Mouse (Mus musculus) mesoderm, embryonic 11.5 days (tissue): ENCODE results near the gene Glis1.
"Not testable (repeated sequence)": the region's sequence is repeated elsewhere in the genome, so short reads cannot be mapped to it uniquely, and the experiment has no call there.

ENCODE experiments used
- DNase-seq: peaks from one replicate; pipeline ENCODE4 v3.0.0-alpha.2; 2012; ENCODE audit warnings: low read depth, low spot score

Glis1 gene

DNA sequence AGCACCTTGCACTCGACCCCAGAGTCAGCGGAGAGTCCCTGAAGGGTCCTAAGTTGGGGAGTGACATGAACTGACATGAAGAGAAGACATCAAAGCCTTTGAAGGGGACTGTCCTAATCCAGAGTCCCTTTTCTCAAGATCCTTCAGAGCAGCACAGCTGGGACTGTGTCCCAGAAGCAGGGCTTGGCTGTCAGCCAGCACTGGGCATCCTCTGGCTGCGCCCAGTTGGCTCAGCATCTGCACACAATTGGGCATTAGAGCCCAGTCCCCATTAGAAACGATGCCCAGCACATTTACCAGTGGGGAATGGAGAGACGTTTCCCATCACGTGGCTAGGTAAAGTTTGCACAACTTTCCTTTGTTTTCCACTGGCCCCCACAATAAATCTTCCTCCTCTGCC, 142.4 kb downstream of the Glis1 start:
- no peak for DNase-seq

GRCm38 (mm10) chr4:107577146-107577839, 142.9 kb downstream of the Glis1 start:
- no peak for DNase-seq

DNA sequence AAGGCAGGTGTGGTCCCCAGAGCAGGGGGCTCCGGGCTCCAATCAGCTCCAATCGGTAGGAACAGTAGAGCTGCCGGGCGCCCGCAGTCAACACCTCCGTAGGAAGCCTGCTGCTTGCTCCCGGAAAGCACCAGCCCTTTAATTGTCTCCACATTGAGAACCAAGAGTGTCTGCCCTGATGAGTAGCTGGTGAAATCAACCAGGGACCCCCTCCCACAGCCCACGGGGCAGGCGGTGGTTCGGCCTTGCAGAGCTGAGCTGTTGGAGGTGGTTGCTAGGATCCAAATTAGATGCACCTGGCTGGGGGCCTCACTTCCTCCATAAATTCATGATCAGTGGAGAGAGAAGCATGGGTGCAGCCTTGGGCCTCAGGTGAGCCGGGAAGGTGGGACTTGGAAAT, 146.5 kb downstream of the Glis1 start:
- DNase-seq = no peak

GRCm38 (mm10) chr4:107586391-107586790, 152.0 kb downstream of the Glis1 start:
- DNase-seq = no peak

DNA sequence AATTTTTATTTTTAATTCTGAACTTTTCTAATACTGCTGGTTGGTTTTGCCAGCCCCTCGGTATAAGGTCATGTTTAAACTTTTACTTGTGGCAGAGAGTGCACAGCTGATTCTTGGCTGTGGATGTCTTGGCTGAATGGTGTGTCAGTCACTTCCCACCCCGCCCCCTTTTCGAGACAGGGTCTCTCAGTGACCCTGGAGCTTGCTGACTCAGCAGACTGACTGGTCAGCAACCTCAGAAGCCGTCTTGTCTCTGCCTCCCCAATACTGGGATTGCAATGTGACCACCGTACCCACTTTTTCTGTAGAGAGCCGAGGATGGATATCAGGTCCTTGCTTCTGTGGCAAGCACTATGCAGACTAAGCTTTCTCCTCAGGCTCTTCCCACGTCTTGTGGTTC, 154.2 kb downstream of the Glis1 start:
- DNase-seq = no peak

DNA sequence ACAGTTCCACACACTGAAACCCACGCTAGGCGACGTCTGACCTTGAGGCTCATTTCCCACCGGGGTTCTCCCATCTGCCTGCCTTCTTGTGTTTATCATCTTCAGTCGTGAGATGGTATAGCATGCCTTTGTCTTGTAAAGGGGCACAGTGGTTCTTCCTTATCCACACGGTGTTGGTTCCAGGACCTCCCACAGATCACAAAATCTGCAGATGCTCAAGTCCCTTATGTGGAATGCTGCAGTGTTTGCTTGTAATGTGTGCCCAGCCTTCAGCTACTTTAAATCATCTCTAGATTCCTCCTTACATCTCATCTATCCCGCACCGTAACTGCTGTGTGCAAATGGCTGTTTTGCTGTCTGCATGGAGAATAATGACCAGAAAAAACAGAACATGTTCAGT, 154.7 kb downstream of the Glis1 start:
- no peak for DNase-seq

- DNase-seq = peak; percentile 57
These were observed 156.6 kb downstream of the Glis1 start for GRCm38 (mm10) chr4:107590805-107591534.

GRCm38 (mm10) chr4:107593426-107593825, 159.0 kb downstream of the Glis1 start:
- DNase-seq = no peak

DNA sequence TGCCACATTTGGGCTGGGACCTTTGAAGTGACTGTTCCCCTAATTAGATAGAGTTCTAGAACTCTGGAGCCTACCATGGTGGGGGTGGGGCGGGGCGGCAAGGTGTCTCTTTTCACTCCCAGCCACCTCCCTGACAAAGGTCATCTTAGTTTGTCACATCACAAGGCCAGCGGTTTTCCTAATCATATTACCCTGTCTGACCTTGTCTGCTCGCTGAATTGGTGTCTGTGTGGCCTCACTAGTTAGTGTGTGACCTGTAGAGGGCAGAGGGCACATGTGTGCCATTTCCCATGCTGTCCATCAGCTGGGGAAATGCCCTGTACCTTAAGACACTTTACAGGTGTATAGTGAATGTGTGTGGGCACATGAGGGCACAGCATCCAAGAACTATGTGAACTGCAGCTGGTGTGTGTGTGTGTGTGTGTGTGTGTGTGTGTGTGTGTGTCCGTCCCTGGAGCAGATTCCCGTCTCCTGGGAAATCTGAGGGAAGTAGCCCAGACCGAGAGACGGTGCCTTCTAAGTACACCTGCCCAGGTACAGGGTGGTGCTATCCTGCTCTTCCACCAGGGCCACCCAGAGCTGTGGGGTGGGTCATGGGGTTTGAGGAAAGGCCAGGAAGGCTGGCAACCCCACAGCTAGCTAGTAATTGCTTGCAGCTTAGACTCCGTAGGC, 163.0 kb downstream of the Glis1 start:
- DNase-seq = no peak

- DNase-seq = peak; percentile 52
These were observed 163.6 kb downstream of the Glis1 start for GRCm38 (mm10) chr4:107597898-107598580.

GRCm38 (mm10) chr4:107598581-107598958, 164.2 kb downstream of the Glis1 start:
- not testable (repeated sequence) for DNase-seq

DNA sequence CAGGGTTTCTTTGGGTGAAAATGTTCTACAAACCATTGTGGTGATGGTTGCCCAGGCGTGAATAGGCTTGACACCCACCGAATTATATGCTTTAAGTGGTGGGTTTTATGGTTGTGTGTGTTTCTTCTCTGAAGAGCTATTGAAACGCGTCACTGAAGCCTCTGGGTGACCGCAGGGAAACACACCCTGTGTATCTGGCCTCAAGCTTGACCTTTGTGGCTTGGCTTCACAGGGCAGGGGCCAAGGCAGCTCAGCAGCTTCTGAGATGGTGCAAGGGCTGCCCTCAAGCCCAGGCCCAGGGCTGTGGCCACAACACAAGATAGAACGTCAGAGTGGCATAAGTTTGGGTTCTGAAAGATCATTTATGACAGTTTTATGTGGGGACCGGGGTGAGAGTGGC, 167.9 kb downstream of the Glis1 start:
- DNase-seq = no peak

- DNase-seq = no peak
These were observed 168.4 kb downstream of the Glis1 start for GRCm38 (mm10) chr4:107602787-107603186.

GRCm38 (mm10) chr4:107603208-107603607, 168.8 kb downstream of the Glis1 start:
- no peak for DNase-seq

GRCm38 (mm10) chr4:107605964-107606602, 171.7 kb downstream of the Glis1 start:
- DNase-seq = no peak

DNA sequence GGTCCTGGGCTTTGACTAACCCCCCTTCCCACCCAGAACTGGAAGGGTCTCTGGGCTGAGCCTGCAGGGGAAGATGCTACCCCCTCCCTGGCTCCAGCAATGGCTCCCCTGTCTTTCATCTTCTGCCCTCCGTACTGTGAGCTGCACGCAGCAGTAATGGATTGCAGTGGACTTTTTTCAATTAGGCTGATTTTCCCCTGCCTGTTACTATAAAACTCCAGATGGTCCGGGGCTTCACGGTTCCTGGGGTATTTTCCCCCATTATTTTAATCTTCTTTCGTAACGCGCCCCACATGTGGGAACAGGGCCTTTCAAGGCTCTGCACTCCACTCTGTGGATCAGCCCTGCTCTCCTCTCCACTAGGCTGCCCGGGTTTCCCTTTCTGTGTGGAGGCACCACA, 175.4 kb downstream of the Glis1 start:
- DNase-seq = peak; percentile 28

DNA sequence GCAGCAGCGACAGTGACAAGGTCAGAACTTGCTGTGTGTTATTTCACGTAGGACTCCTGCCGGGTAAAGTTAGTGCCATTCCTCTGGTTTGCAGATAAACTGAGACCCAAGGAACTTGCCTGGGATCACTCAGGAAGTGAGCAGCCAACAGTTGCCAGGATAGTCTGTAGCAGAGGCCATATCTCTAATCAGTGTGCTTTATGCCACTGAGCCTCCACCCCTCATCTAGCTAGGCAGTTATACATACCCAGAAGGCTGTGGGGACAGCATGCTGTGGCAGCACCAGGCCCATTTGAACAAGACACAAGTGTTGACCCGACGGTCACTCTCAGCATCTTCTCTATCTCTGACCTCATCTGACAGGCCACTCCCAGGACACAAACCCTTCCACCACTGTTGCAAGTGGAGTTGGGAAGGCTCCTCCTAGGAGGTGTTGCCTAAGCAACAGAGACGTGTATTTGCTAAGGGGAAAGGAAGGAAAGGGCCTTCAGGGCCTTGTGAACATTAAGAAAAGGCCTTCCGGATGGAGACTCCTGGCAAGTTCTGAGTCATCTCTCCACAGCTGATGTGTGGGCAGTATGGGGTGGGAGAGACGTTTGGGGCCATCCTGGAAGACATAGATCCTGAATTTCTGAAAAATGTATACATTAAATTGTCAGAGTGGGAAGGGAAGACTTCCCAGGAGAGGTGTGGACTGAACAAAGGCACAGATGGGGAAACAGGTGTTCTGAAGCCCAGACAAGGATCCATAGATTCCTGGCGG, 177.7 kb downstream of the Glis1 start:
- no peak for DNase-seq

GRCm38 (mm10) chr4:107617596-107618230, 183.3 kb downstream of the Glis1 start:
- DNase-seq = peak; percentile 23

DNA sequence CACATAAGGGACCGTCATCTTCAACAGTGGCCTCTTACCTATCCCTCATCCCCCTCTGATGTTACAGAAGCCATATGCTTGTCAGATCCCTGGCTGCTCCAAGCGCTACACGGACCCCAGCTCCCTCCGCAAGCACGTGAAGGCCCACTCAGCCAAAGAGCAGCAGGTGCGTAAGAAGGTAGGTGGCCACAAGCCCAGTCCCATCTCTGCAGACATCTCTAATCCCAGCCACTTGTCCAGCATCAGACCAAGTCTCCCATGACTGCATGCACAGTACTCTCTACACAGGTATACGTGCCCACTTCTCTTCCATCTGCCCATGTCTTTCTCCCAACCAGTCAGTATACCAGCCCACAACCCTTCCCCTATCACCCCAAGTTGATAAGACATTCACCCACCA, 185.1 kb downstream of the Glis1 start:
- no peak for DNase-seq

DNA sequence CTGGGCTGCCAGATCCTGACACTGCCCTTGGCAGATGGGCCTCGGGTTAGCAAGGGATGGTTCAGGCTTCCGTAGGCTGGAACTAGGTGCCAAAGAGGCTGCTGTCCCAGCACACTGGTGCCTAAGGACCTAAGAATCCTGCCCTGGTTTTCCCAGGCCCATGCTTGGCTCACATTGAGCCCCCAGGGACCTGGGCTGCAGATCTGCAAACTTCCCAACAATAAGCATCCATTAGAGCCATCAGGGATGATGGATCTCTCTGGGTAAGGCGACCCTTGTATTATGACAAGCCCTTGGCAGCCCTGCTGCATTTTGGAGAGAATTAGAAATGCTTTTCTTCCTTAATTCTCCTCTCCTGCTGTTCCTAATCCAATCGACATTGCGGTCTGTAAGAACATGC, 187.0 kb downstream of the Glis1 start:
- DNase-seq = peak; percentile 23
